Mouse (Mus musculus): ENCODE results near the gene Irf3. TPM values are rescaled to one million over a fixed set of nuclear protein-coding genes. Genes with fewer than 3 reads are reported as not detected.

The Irf3 gene
- polyA plus RNA-seq, 1 experiment from 2014 or later = 52.7 TPM

DNA sequence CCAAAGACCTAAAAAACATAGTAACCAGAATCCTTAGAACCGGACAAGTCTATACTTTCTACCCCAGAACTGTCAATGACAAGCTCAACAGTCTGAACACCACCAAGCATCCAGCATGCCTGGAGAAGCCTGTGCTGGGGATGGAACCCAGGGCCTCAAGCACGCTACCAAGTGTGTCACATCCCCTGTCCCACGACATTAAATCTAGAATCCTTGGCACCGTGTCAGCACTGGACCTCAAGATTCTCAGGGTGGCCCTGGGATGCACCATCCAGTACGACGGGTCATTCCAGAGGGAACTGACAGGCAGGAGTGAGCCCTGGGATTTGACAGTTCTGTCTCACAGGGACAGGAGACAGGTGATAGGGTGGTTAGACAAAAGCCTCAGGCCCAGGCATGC, 32.5 kb downstream of the Irf3 start:
- DNase-seq (ENCODE audit: low spot score) = no peak
- no peak overlapping the region for H3K9ac ChIP-seq (ENCODE audit: low read length)
- WGBS = 93% methylated on average over 6 of the region's 6 CpGs
- peaks cover 87% of the 10 kb centered on the region for H3K36me3 ChIP-seq (ENCODE audit: control insufficient read depth, insufficient read depth, low read length)
- no peaks in the 10 kb centered on the region for H3K27me3 ChIP-seq (replicated peaks; ENCODE audit: control insufficient read depth, insufficient read depth, low read length)
- no peak for ATAC-seq
- no peak overlapping the region for H3K4me3 ChIP-seq (ENCODE audit: low read depth, low read length)
- no peak overlapping the region for H3K27ac ChIP-seq (ENCODE audit: low read depth, low read length)
- no peak overlapping the region for H3K4me2 ChIP-seq (ENCODE audit: low read length)
- H3K9me3 ChIP-seq (replicated peaks; ENCODE audit: control insufficient read depth, low read length) = no peaks in the 10 kb centered on the region
- H3K4me1 ChIP-seq (ENCODE audit: control insufficient read depth, insufficient read depth, low read length) = no peaks in the 10 kb centered on the region

DNA sequence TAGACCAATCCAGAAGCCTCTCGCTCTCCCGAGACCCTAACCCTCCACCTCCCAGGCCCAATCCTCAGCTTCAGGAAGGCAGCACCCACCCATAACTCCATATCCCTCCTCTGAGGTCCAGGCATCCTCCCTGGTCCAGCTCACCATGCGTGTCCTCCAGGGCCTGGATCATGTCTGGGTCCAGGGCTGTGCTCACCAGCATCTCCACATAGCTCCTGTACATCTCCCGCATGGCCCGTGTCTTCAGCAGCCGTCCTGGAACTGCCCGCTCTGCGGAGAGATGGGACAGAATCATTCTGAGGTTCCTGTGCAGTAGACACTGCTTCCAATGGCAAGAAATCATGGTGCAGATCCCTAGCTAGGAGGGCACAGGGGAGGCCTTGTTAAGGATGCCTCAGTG, 33.4 kb downstream of the Irf3 start:
- 95% methylated on average over 8 of the region's 8 CpGs for WGBS

DNA sequence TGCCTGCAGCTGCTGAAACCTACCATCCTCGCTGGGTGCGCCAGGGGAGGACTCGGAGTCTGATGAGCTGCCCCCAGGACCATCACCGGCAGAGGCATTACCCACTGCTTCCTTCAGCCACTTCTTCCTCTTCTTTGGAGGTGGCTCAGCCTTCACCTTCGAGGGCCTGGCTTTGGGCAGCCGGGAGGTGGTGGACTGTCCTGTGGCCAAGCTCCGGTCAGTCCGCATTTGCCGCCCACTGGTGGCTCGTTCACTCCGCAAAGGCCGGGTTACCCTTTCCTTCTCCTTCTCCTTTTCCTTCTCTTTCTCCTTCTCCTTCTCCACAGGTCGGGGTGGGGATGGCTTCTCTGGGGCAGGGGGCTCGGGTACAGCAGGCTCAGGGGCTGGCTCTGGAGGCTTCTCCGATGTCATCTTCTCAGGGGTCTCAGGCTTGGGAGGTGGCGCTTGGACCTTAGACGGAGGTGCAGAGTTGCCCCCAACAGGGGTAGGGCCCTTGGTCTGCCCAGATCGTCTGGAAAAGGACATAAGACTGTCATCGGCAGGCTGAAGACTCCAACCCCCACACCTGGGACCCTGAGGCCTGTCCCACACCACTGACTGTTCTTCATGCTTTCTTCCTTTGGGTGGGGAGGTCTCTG, 36.4 kb downstream of the Irf3 start:
- no peaks in the 10 kb centered on the region for H3K9me3 ChIP-seq (replicated peaks; ENCODE audit: control insufficient read depth, low read length)
- 94% methylated on average over 19 of the region's 19 CpGs for whole genome bisulfite sequencing
- no peak for DNase-seq (ENCODE audit: low spot score)

More for the DNA sequence above, 33.4 kb downstream of the Irf3 start:
- no peak overlapping the region for H3K27ac ChIP-seq (ENCODE audit: low read depth, low read length)
- no peak overlapping the region for H3K4me3 ChIP-seq (ENCODE audit: low read depth, low read length)
- H3K9ac ChIP-seq (ENCODE audit: low read length) = no peak overlapping the region
- no peak for DNase-seq (ENCODE audit: low spot score)
- H3K27me3 ChIP-seq (replicated peaks; ENCODE audit: control insufficient read depth, insufficient read depth, low read length) = no peaks in the 10 kb centered on the region
- H3K4me2 ChIP-seq (ENCODE audit: low read length) = no peak overlapping the region
- ATAC-seq = no peak
- H3K36me3 ChIP-seq (ENCODE audit: control insufficient read depth, insufficient read depth, low read length) = peaks cover 95% of the 10 kb centered on the region
- H3K4me1 ChIP-seq (ENCODE audit: control insufficient read depth, insufficient read depth, low read length) = no peaks in the 10 kb centered on the region
- no peaks in the 10 kb centered on the region for H3K9me3 ChIP-seq (replicated peaks; ENCODE audit: control insufficient read depth, low read length)

DNA sequence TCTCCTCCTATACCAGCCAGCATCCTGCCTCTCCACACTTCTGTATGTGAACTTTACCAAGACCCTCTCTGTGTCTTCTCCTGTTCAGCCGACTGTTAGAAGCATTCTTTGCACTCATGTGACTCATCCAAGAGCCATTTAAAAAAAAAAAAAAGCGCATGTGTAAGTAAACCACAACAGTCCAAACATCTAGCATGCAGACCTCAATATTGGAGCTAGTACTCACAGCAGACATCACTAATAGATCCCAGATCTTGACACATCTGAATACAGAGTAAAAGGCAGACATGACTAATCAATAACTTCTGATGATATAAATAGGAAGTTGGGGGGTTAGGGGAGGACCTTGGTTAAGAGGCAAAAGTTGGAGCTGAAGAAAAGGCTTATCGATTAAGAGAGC, 38.2 kb downstream of the Irf3 start:
- DNase-seq (ENCODE audit: low spot score) = no peak
- Histone ChIP-seq H3K4me1 (ENCODE audit: control insufficient read depth, insufficient read depth, low read length) (no peaks in the 10 kb centered on the region), H3K27me3 (replicated peaks; ENCODE audit: control insufficient read depth, insufficient read depth, low read length) (no peaks in the 10 kb centered on the region), H3K36me3 (ENCODE audit: control insufficient read depth, insufficient read depth, low read length) (peaks cover 99% of the 10 kb centered on the region), H3K9me3 (replicated peaks; ENCODE audit: control insufficient read depth, low read length) (no peaks in the 10 kb centered on the region), H3K27ac (ENCODE audit: low read depth, low read length) (no peak overlapping the region), H3K4me3 (ENCODE audit: low read depth, low read length) (no peak overlapping the region), H3K4me2 (ENCODE audit: low read length) (no peak overlapping the region), H3K9ac (ENCODE audit: low read length) (no peak overlapping the region)
- WGBS = 94% methylated on average over 3 of the region's 3 CpGs
- ATAC-seq = no peak

More for the DNA sequence above, 36.4 kb downstream of the Irf3 start:
- H3K4me1 ChIP-seq (ENCODE audit: control insufficient read depth, insufficient read depth, low read length) = no peaks in the 10 kb centered on the region
- no peak for ATAC-seq
- H3K9ac ChIP-seq (ENCODE audit: low read length) = no peak overlapping the region
- H3K27me3 ChIP-seq (replicated peaks; ENCODE audit: control insufficient read depth, insufficient read depth, low read length) = no peaks in the 10 kb centered on the region
- peaks cover 99% of the 10 kb centered on the region for H3K36me3 ChIP-seq (ENCODE audit: control insufficient read depth, insufficient read depth, low read length)
- H3K27ac ChIP-seq (ENCODE audit: low read depth, low read length) = no peak overlapping the region
- no peak overlapping the region for H3K4me2 ChIP-seq (ENCODE audit: low read length)
- H3K4me3 ChIP-seq (ENCODE audit: low read depth, low read length) = no peak overlapping the region

DNA sequence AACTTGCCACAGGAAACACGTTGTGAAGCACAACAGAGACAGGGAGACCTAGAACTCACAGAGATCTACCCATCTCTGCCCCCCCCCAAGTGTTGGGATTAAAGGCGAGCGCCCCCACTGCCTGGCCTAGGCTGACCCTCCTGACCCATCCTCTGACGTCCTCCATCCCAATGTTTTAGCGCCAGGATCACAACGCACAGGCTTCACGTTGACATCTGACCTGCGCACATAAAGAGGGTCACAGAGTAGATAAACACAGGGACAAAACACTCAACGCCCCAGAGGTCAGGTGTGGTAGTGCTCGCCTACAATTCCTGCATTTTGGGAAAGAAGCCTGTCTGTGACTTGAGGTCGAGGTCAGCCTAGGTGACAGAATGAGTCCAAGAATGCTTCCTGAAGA, 39.3 kb downstream of the Irf3 start:
- ATAC-seq (no peak), DNase-seq (ENCODE audit: low spot score) (no peak)
- H3K9ac ChIP-seq (ENCODE audit: low read length) = no peak overlapping the region
- H3K4me1 ChIP-seq (ENCODE audit: control insufficient read depth, insufficient read depth, low read length) = no peaks in the 10 kb centered on the region
- H3K9me3 ChIP-seq (replicated peaks; ENCODE audit: control insufficient read depth, low read length) = no peaks in the 10 kb centered on the region
- no peak overlapping the region for H3K27ac ChIP-seq (ENCODE audit: low read depth, low read length)
- no peak overlapping the region for H3K4me3 ChIP-seq (ENCODE audit: low read depth, low read length)
- 93% methylated on average over 11 of the region's 11 CpGs for WGBS
- no peak overlapping the region for H3K4me2 ChIP-seq (ENCODE audit: low read length)
- H3K36me3 ChIP-seq (ENCODE audit: control insufficient read depth, insufficient read depth, low read length) = peaks cover 99% of the 10 kb centered on the region
- no peaks in the 10 kb centered on the region for H3K27me3 ChIP-seq (replicated peaks; ENCODE audit: control insufficient read depth, insufficient read depth, low read length)

DNA sequence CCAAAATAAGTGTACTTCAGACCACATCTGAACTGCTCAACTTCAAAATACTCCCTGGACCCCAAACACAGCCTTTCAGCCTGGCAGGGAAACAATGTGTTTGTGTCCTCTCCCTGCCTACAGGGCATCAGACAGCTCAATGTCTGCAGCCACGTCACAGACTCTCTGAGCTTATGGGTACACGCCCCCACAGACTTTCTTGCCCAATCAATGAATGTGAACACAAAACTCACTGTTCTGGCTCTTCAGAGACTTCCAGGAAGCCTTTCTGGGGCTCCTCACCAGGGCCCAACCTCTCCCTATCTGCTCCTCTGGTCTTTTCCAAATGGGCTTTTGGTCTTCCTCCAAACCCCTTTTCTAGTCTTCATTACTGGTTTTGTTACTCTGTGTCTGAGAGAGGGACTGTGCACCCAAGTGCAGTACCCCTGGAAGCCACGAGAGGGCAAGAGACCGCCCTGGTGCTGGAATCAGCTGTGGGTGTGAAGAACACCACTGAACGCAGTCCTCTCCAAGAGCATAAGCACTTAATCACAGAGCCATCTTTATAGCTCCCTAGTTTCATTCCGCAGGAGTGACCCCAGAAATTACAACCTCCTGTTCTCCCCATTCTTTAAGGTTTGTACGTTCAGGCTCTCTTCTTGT, 40.4 kb downstream of the Irf3 start:
- ATAC-seq (no peak), DNase-seq (ENCODE audit: low spot score) (no peak)
- no peaks in the 10 kb centered on the region for H3K4me1 ChIP-seq (ENCODE audit: control insufficient read depth, insufficient read depth, low read length)

DNA sequence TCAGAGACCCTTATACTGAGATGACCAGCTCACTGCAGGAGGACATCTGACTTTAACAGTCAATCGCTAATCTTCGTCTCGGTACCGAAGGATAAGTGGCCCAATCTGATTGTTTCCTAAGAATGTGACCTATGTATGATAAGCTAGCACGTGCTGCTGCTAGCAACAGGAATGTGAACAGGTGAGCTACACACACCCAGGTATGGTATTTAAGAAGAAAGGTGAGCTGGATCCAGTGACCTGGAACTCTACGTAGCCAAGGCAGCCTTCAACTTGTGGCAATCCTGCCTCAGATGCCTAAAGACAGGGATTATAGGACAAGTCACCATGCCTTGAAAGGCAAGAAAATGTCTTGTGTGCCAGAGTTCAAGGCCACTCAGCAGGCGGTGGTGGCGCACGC, 41.0 kb downstream of the Irf3 start:
- ATAC-seq = no peak
- H3K36me3 ChIP-seq (ENCODE audit: control insufficient read depth, insufficient read depth, low read length) = peaks cover 99% of the 10 kb centered on the region
- no peak overlapping the region for H3K9ac ChIP-seq (ENCODE audit: low read length)
- no peaks in the 10 kb centered on the region for H3K27me3 ChIP-seq (replicated peaks; ENCODE audit: control insufficient read depth, insufficient read depth, low read length)
- no peak overlapping the region for H3K4me3 ChIP-seq (ENCODE audit: low read depth, low read length)
- no peak for DNase-seq (ENCODE audit: low spot score)
- H3K9me3 ChIP-seq (replicated peaks; ENCODE audit: control insufficient read depth, low read length) = no peaks in the 10 kb centered on the region
- no peaks in the 10 kb centered on the region for H3K4me1 ChIP-seq (ENCODE audit: control insufficient read depth, insufficient read depth, low read length)
- no peak overlapping the region for H3K4me2 ChIP-seq (ENCODE audit: low read length)
- no peak overlapping the region for H3K27ac ChIP-seq (ENCODE audit: low read depth, low read length)
- WGBS = 97% methylated on average over 9 of the region's 9 CpGs

More for the DNA sequence above, 40.4 kb downstream of the Irf3 start:
- H3K27ac ChIP-seq (ENCODE audit: low read depth, low read length) = no peak overlapping the region
- no peak overlapping the region for H3K4me2 ChIP-seq (ENCODE audit: low read length)
- H3K27me3 ChIP-seq (replicated peaks; ENCODE audit: control insufficient read depth, insufficient read depth, low read length) = no peaks in the 10 kb centered on the region
- no peak overlapping the region for H3K9ac ChIP-seq (ENCODE audit: low read length)
- WGBS = 76% methylated on average over 7 of the region's 7 CpGs
- H3K4me3 ChIP-seq (ENCODE audit: low read depth, low read length) = no peak overlapping the region
- H3K36me3 ChIP-seq (ENCODE audit: control insufficient read depth, insufficient read depth, low read length) = peaks cover 99% of the 10 kb centered on the region
- no peaks in the 10 kb centered on the region for H3K9me3 ChIP-seq (replicated peaks; ENCODE audit: control insufficient read depth, low read length)

DNA sequence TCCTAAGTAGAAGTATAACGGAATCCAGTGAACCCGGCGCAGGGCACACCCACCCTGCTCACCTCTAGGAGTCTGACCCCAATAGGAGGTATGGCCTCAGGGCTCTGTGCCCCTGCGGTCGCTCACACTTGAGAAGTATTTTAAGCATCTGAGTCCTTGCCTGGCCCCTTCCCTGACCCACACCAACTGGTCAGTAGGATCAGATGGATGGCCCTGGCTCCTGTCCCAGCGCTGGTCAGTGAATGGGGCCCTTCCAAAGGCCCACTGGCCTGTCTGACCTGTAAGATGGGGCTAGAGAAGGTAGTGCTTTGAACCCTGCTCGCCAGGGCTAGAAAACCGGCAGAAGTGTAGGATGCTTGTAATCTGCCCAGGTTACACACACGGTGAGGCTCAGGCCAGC, 43.4 kb downstream of the Irf3 start:
- H3K27ac ChIP-seq (ENCODE audit: low read depth, low read length) = no peak overlapping the region
- H3K4me2 ChIP-seq (ENCODE audit: low read length) = no peak overlapping the region
- no peaks in the 10 kb centered on the region for H3K27me3 ChIP-seq (replicated peaks; ENCODE audit: control insufficient read depth, insufficient read depth, low read length)
- H3K4me1 ChIP-seq (ENCODE audit: control insufficient read depth, insufficient read depth, low read length) = no peaks in the 10 kb centered on the region
- no peak overlapping the region for H3K4me3 ChIP-seq (ENCODE audit: low read depth, low read length)
- no peak for DNase-seq (ENCODE audit: low spot score)
- no peak for ATAC-seq
- WGBS = 92% methylated on average over 9 of the region's 9 CpGs
- H3K9me3 ChIP-seq (replicated peaks; ENCODE audit: control insufficient read depth, low read length) = no peaks in the 10 kb centered on the region
- no peak overlapping the region for H3K9ac ChIP-seq (ENCODE audit: low read length)
- peaks cover 99% of the 10 kb centered on the region for H3K36me3 ChIP-seq (ENCODE audit: control insufficient read depth, insufficient read depth, low read length)

DNA sequence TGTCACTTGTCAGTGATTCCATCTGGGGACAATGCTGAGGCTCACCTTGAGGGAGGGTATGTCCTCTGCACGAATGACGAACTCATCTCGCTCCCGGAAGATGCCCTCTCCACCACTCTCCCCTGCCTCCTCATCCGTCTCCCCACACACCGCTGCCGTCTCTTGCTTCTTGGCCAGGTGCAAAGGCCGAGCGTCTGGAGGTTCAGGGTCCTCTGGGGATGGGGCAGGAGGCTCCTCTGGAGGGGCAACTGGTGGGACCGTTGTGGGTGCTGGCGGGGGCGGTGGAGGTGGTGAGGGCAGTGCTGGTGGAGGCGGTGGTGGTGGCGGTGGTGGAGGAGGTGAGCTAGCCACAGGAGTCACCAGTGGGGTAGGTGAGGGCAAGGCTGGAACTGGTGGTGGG, 45.9 kb downstream of the Irf3 start:
- ATAC-seq (no peak), DNase-seq (ENCODE audit: low spot score) (no peak)
- H3K9ac ChIP-seq (ENCODE audit: low read length) = no peak overlapping the region
- H3K36me3 ChIP-seq (ENCODE audit: control insufficient read depth, insufficient read depth, low read length) = peaks cover 99% of the 10 kb centered on the region
- no peaks in the 10 kb centered on the region for H3K4me1 ChIP-seq (ENCODE audit: control insufficient read depth, insufficient read depth, low read length)
- no peak overlapping the region for H3K4me3 ChIP-seq (ENCODE audit: low read depth, low read length)
- no peaks in the 10 kb centered on the region for H3K9me3 ChIP-seq (replicated peaks; ENCODE audit: control insufficient read depth, low read length)
- no peak overlapping the region for H3K4me2 ChIP-seq (ENCODE audit: low read length)
- no peak overlapping the region for H3K27ac ChIP-seq (ENCODE audit: low read depth, low read length)
- 92% methylated on average over 14 of the region's 14 CpGs for WGBS
- H3K27me3 ChIP-seq (replicated peaks; ENCODE audit: control insufficient read depth, insufficient read depth, low read length) = no peaks in the 10 kb centered on the region
